Mouse (Mus musculus) frontal cortex, postnatal 36 days (tissue): ENCODE data around the gene Gpr153.

Experiments used
- DNase-seq, 2 experiments: peaks; one replicate each; pipeline ENCODE4 v3.0.0; 2022; ENCODE audit warnings: low spot score in 2 of 2

Gpr153 gene

DNA sequence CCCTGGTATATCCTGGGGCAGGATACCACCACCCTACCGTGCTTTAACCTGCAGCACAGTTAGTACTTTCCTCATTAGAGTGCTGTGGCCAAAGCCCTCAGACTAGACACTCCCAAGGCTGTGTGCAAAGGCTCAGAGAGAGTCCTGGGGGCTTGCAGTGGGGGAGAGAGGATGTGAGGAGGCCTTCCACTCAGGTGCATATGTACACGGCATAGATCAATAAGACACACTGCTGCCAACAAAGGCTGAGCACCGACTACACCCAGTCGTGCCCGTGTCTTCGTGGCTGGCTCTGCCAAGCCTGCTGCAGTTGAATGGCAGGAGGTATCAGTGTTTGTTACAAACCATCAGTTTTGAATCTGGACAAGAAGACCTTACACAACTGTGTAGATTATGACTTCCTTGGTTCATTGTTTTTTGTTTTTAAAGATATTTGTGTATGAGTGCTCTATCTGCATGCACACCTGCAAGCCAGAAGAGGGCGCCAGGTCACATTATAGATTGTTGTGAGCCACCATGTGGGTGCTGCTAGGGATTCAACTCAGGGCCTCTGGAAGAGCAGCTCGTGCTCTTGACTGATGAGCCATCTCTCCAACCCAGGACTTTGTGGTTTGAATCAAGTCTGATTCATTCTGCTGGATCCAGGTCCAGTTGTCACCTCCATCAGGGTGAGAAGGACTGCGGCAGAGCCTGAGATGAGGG is 9.0 kb upstream of the Gpr153 start:
- no peak for DNase-seq

DNA sequence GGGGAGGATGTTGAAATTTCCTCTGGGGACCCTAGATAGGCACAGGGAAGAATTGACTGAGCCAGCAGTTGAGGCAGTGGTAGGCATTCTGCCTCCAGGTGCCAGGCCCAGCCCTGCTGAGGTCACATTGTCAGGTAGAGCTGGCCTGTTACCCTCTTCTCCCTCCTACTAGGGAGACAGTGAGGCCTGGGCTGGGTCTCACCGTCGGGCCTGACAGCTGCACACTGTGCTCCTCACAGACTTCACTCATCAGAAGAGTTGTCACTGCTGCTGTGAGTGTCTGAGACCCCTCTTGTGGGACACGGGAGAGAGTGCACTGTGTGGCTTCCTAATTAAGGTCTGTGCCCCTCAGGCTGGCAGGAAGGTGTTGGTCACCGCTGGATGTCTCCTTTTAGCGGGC is 8.2 kb upstream of the Gpr153 start:
- DNase-seq: no peak

DNA sequence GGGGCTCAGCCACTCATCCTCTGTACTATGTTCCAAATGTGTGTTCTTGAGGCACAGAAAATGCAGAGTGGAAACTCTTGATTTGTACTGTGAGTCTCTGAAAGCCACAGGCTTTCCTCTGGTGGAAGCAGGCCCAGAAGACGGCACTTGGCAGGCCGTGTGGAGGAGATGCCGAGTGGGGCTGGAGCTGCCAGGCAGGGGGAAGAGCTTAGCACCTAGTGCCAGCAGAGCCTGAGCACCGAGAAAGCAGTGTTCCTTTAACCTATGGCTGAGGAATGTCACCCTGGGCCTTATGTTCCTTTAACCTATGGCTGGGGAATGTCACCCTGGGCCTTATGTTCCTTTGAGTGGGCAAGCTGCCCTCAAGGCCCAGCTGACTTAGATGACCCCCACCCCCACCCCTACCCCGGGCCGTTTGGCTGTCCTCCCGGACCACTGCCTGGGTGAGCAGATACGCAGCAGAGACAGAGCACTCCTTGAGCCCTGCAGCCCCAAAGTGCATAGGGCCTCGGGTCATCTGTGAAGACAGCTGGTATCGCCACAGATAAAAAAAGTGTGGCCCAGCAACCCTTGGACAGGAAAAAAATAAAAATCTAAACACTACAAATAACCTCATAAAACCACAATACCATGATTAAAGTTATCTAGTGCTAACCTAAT is 7.7 kb upstream of the Gpr153 start:
- peak in 1 of 2 experiments; percentile 63 for DNase-seq

DNA sequence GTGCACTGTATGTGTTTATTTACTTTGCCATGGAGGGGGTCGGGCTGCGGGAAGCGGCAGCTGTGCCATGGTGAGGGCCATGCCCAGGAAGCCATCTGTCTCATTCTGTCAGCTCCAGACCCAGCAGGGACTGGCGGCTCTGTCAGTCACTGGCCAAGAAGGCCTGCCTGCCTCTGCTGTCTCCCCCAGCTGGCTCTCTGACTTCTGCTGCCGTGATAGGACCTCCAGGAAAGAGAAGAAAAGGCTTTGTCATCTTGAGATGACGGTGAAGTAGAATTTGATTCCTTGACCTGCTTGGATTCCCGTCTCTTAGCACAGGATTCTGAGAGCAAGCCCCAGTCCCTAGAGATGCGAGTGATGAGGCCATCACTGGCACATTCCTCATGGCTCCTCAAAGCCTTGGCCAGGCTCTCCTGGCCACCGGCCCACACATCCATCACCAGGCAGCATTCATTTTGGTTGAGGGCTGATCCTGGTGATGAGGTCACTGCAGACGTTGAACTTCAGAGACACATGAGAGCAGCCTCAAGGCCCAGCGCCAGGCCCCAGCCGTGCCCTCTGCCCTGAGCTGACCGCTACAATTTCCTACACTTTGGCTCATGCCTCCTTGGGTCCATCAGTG is 6.2 kb upstream of the Gpr153 start:
- no peak for DNase-seq

DNA sequence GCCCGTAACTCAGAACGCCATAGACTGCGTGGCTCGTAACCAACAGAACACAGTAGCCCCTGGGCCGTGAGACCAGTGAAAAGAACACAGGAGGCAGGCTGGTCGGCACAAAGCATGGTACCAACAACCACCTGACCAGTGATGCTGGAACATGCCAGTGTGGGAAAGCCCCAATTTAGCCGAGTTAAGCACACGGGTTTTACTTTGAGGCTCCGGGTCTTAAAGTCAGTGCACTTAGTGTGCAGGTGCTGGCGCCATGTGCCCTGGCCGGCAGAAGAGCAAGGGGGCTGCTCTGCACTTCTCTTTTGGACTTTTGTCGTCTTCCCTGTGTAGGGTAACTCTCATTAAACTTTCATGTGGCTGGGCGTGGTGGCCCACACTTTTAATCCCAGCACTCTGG is 4.1 kb upstream of the Gpr153 start:
- no peak for DNase-seq

DNA sequence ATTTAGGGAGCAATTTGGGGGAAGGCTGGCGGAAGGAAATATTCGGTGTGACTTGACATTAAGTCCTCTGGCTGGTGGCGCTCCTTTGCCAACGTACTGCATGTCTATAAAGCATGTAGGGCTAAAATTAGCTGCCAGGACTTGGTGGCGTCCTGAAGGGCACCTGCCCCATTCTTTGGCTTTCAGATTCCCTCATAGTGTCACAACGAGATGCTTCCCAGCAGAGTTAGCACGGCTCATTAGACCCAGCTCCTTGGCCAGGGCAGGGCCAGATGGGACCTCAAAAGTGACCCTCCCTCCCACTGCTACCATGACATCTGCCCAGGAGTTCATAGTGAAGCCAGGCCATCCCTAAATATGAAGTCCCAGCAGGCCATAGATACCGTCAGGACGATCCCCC is 3.4 kb upstream of the Gpr153 start:
- DNase-seq: no peak

DNA sequence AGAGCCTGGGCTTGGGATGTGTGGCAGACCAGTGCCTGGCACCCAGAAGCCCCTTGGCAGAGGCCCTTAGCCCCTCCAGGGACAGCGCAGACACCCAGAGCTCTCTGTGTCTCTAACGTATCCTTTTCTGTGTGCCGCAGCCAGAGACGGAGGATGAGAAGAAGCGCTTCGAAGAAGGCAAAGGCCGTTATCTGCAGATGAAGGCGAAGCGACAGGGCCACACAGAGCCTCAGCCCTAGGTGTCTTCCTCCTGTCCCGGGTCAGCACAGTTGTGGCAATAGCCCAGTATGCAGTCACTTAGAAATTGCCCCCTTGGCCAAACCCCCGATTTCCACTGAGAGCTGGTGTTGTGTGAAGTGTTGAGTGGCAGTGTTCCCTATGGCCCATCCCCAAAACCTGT is 2.7 kb upstream of the Gpr153 start:
- no peak for DNase-seq

- no peak for DNase-seq
These were observed 2.0 kb upstream of the Gpr153 start for GRCm38 (mm10) chr4:152272006-152272405.

- no peak for DNase-seq
These were observed 1.5 kb upstream of the Gpr153 start for GRCm38 (mm10) chr4:152272449-152273049.

DNA sequence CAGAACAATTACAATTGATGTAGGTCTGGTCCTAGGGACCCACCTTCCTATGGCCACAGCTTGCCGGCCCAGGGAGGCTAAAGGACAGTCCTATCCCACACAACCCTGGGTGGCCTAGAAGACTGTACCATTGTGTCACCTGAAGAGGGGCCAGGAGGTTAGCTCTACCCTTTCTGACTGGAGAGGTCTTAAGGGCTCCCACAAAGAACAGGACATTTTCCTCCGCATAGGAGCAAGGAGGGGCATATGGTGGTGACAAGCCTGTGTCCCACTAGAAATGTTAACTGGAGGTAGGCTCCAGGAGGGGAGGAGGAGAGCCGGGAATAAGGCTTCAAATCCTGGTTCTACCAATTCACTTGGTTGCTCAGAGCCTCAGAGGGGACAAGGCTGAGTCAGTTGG is 841 bp upstream of the Gpr153 start:
- no peak for DNase-seq

- DNase-seq: no peak
These were observed 674 bp downstream of the Gpr153 start for GRCm38 (mm10) chr4:152274681-152275131.

DNA sequence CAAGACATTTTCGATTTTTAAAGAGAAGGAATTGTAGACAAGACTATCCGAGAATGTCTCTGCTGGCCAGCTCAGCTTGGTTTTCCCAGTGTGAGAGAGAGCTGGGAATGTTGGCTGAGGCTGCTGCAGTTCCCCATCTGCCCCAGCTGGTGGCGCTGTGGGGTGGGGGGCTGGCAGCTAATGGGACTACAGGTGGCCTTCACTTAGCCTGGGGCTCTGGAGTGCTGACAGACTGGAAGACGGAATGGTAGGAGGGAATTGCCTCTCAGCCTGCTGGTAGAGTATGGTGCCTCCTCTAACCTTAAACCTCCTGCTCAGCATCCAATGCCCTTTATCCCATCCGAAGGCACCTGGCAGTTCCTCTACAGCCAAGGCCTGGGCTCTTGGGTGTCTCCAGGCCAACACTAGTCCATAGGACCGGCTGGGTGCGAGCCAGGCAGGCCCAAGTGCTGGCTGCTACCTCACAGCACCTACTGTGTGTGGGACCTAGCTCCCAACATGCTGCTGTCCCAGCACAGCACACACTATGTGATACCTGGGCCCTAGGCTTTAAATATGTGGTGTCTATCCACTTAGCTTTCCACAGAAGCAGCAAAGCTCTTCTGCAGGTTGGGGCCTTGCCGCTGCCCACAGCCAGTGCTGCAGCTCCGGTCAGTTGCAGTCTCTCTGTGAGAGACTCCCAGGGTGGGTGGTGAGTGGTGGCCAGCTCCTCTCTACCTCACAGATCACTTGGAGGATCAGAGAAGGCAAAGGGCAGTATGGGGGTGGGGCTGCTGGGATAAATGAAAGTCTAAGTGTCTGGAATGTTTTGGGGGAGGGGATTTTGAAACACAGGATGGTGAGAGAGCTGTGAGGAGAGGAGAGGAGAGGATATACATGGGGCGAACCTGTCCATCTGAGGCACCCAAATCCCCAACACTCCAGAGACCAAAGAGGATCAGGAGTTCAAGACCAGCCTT is 2.6 kb downstream of the Gpr153 start:
- no peak for DNase-seq

DNA sequence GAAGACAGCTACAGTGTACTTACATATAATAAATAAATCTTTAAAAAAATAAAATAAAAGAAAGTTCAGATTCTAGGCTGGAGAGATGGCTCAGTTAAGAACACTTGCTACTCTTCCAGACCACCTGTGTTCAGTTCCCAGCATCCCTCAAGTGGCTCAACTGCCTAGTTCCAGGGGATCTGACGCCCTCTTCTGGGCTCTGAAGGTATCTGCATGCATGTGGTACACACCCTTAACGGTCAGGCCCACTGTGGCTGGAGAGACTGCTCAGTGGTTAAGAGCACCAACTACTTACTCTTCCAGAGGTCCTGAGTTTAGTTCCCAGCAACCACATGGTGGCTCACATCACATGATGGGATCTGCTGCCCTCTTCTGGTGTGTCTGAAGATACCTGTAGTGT is 3.9 kb downstream of the Gpr153 start:
- DNase-seq: no peak

DNA sequence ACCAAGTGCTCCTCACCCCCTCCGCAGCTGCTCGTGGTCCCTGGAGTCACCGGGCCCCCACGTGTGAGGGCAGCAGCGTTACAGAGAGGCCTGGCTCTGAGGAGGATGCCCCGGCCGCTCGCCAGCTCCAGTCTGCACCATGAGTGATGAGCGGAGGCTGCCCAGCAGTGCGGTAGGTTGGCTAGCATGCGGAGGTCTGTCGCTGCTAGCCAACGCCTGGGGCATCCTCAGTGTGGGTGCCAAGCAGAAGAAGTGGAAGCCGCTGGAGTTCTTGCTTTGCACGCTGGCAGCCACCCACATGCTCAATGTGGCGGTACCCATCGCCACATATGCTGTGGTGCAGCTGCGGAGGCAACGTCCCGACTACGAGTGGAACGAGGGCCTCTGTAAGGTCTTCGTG is 5.0 kb downstream of the Gpr153 start:
- peak; percentile 54 to 66 for DNase-seq

- DNase-seq: no peak
These were observed 7.6 kb downstream of the Gpr153 start for GRCm38 (mm10) chr4:152281601-152282000.

DNA sequence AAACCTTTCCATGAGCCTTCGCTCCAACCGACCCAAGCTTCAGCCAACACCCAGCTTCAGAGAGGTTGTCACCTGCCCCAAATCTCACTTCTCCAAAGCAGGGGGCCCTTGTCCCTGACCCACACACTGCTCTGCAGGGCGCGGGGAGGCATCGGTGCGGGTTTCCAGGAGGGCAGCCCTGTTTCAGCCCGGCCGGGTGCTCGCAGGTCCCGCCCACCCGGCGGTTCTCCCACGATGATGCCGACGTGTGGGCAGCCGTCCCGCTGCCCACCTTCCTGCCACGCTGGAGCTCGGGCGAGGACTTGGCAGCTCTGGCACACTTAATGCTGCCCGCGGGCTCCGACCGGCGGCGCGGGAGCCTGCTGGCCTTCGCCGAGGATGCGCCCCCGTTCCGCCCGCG is 8.7 kb downstream of the Gpr153 start:
- DNase-seq: no peak

DNA sequence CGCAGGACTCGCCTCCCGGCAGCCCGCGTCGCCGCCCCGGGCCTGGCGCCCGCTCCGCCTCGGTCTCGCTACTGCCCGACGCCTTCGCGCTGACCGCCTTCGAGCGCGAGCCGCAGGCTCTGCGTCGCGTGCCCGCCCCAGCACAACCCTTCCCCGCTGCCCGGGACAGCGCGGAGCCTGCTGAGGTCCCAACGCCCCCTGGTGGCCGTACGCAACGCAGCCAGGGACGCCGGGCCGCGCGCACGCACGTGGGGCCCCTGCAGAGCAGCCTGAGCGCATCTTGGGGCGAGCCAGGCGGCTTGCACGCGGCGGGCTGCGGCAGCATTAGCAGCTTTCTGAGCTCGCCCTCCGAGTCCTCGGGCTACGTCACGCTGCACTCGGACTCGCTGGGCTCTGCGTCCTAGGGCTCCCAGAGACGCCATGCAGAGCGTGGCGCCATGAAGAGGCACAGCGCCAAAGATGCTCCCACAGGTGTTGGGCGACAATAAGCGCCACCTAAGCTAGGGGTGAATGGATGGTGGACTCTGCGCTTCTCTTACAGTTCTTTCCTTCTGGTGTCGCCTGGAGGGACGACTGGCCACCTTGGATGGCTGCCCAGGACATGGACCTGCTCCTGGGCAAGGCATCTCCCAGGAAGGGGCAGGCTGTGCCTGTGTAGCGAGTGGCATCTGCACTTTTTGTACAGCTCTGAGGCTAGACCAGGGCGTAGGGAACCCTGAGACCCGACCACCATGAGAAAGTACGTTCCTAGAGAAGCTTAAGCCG is 9.3 kb downstream of the Gpr153 start:
- DNase-seq: peak; percentile 75 to 86

DNA sequence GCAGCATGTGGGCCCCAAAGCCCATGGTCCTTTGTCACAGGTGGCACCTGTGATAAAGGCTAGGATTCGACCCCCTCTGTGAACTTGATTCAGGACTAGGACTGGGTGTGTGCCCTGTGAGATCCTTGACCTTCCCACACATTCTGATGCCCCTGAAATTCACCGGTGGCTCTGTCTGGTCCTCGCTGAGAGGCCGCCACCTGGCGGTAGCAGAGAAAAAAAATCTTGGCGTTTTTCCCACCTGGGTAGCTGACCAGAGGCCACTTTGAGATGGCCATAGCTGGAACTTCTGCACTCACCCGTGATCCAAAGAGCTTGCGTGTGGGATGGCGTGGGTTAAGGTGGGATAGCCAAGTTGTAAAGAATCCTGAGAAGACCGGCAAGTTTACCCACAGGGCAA is 11.5 kb downstream of the Gpr153 start:
- DNase-seq: peak in 1 of 2 experiments; percentile 62

DNA sequence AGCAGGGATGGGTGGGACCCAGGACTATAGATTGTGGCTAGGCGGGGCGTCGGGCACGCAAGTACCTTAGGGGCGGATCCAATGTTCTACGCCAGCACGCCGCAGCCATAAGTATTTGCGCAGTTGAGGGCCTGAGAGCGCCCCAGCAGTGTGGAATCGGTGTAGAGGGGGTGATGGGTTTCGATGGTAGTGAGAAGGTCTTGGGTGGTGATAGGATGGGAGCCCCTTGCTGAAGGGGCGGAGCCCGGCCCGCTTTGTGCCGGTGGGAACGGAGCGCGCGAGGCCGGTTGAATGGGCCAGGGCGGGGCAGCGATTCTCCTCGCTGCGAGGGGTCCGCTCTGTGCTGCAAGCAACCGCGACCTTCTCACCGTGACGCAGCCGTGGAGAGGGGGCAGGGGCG is 12.2 kb downstream of the Gpr153 start:
- DNase-seq: no peak

DNA sequence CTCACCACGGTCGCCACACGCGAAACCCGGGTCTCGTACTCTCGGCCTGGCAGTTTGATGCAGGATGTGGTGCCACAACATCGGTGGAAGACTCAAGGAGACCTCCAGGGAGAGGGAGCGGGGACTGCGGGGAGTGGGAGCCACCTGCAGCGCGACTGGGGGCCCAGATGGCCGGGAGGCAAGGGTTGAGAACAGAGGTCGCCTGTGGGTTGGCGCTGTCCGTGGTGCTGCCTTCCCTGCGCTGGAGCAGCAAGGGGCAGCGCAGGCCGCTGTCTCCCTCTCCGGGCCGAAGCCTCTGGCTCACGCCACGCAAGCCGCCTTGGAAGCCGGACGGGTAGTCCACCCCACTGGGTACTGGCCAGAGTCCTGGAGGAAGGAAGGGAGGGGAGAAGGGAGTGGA is 12.9 kb downstream of the Gpr153 start:
- DNase-seq: no peak
